Mouse (Mus musculus): ENCODE results near the gene Prss43. TPM values are rescaled to one million over a fixed set of nuclear protein-coding genes. Genes with fewer than 3 reads are reported as not detected.

Gene Prss43
- total and polyA plus RNA-seq, 3 experiments: not detected

DNA sequence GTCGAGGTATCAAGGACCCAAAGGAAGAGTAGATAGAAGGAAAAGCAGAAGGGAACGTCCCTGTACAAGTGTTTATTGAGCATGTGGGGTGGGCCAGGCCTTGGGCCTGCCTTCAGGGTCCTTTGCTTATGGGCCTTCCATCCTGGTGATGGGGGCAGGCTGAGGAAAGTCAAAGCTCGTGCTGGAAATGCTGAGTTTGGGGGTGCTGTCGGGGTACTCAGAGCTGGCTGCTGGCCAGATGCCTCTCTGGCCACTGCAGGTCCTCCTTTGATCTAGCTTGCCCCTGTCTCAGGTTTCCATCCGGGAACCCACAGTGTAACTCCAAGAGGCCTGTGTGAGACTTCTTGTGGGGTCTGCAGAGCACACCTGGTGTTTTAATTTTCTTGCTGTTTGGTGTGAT lies 32.0 kb downstream of the Prss43 start:
- Histone ChIP-seq H3K27me3 (ENCODE audit: control insufficient read depth in 1 of 2, insufficient read depth in 2 of 2, low read length in 2 of 2) (no peaks in the 10 kb centered on the region), H3K36me3 (ENCODE audit: control insufficient read depth in 1 of 2, insufficient read depth in 2 of 2, low read length in 2 of 2) (no peaks in the 10 kb centered on the region), H3K79me2 (ENCODE audit: control insufficient read depth, insufficient read depth, low read length, poor library complexity) (no peaks in the 10 kb centered on the region), H3K9me3 (replicated peaks; ENCODE audit: insufficient read depth, low read length) (no peaks in the 10 kb centered on the region), H3K27ac (ENCODE audit: control insufficient read depth, low read depth, low read length) (no peak overlapping the region), H3K9ac (ENCODE audit: control insufficient read depth, low read depth, low read length, poor library complexity, severe bottlenecking) (no peak overlapping the region), H3K4me1 (ENCODE audit: control insufficient read depth in 1 of 2, insufficient read depth in 2 of 2, low read length in 2 of 2) (no peaks in the 10 kb centered on the region), H3K4me3 (ENCODE audit: control insufficient read depth in 1 of 2, insufficient read depth in 1 of 2, low read depth in 2 of 2, low read length in 2 of 2) (no peak overlapping the region)
- TF ChIP-seq KAT2A (conservative IDR thresholded peaks at IDR 0.05; ENCODE audit: low read depth, low read length) (no peak), JUND (IDR thresholded peaks at IDR 0.05; ENCODE audit: low read depth, low read length) (no peak), SIN3A (IDR thresholded peaks at IDR 0.05; ENCODE audit: low read length) (no peak), CHD2 (IDR thresholded peaks at IDR 0.05; ENCODE audit: low read length) (no peak), MYC (IDR thresholded peaks at IDR 0.05; ENCODE audit: low read depth, low read length) (no peak), BHLHE40 (IDR thresholded peaks at IDR 0.05; ENCODE audit: borderline replicate concordance, low read depth, low read length) (no peak), HCFC1 (IDR thresholded peaks at IDR 0.05; ENCODE audit: low read depth, low read length) (no peak)
- no peak for DNase-seq (ENCODE audit: low read depth, low spot score)

DNA sequence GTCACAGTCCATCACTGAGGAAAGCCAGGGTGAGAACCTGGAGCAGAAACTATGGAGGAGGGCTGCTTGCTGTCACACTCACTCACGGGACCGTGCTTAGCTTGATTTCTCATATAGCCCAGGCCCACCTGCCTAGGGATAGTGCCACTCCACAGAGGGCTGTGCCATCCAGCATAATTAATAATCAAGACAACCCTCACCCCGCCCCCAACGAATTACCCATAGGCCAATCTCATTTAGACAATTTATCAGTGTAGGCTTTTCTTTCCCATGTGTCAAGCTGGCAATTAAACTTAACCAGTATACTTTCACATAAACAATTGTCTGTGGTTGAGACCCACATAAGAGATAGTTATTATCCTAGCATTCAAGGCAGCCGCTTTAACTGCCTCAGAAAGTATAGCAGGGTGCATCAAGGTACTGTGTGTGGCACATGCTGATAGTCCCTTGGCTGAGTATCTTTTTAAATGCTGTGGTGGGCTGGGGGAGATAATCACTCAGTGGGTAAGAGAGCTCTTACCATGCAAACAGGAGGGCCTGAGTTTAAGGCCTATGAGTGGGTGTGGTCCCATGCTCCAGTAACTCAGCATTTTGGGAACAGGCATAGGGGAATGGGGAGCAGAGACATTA lies 32.6 kb downstream of the Prss43 start:
- no peaks in the 10 kb centered on the region for H3K9me3 ChIP-seq (replicated peaks; ENCODE audit: insufficient read depth, low read length)
- no peak for DNase-seq (ENCODE audit: low read depth, low spot score)
- H3K27me3 ChIP-seq (ENCODE audit: control insufficient read depth in 1 of 2, insufficient read depth in 2 of 2, low read length in 2 of 2): no peaks in the 10 kb centered on the region
- no peak overlapping the region for H3K27ac ChIP-seq (ENCODE audit: control insufficient read depth, low read depth, low read length)
- no peaks in the 10 kb centered on the region for H3K4me1 ChIP-seq (ENCODE audit: control insufficient read depth in 1 of 2, insufficient read depth in 2 of 2, low read length in 2 of 2)
- H3K79me2 ChIP-seq (ENCODE audit: control insufficient read depth, insufficient read depth, low read length, poor library complexity): no peaks in the 10 kb centered on the region
- no peak overlapping the region for H3K9ac ChIP-seq (ENCODE audit: control insufficient read depth, low read depth, low read length, poor library complexity, severe bottlenecking)
- H3K36me3 ChIP-seq (ENCODE audit: control insufficient read depth in 1 of 2, insufficient read depth in 2 of 2, low read length in 2 of 2): no peaks in the 10 kb centered on the region
- no peak overlapping the region for H3K4me3 ChIP-seq (ENCODE audit: control insufficient read depth in 1 of 2, insufficient read depth in 1 of 2, low read depth in 2 of 2, low read length in 2 of 2)
- 0 out of 2 replicates have a peak, but pooled peaks have one; percentile 17 for TF ChIP-seq ETS1 (IDR thresholded peaks at IDR 0.05; ENCODE audit: low read depth, low read length)
- no peak for TF ChIP-seq JUND (IDR thresholded peaks at IDR 0.05; ENCODE audit: low read depth, low read length)
- no peak for TF ChIP-seq SIN3A (IDR thresholded peaks at IDR 0.05; ENCODE audit: low read length)
- peak in 1 of 2 experiments; percentile 46; a peak in 1 of 4 replicates for TF ChIP-seq EP300 (IDR thresholded peaks at IDR 0.05; ENCODE audit: low read depth in 1 of 2, low read length in 2 of 2)
- TF ChIP-seq TCF12 (IDR thresholded peaks at IDR 0.05; ENCODE audit: low read depth, low read length): peak; percentile 41; the same call in 1 of the 2 replicates

DNA sequence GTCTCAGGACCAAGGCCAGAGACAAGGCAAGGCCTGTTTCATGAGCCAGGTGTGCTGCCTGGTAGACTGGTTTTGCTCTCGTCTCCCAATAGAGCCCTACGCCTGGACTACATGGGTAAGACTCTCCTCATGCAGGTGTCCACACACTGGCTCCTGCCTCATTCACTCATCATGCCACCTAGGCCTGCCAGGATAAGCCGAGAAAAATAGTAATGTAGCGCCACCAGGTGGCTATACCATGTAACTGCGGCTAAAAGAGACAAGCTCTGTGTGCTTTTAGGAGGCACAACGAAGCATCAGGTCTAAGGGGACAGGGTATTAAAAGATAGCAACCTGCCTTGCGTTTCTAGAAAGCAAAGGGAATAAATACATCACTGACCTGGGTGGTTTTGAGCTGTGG lies 44.5 kb downstream of the Prss43 start:
- H3K9ac ChIP-seq (ENCODE audit: control insufficient read depth, low read depth, low read length, poor library complexity, severe bottlenecking): no peak overlapping the region
- no peaks in the 10 kb centered on the region for H3K4me1 ChIP-seq (ENCODE audit: control insufficient read depth in 1 of 2, insufficient read depth in 2 of 2, low read length in 2 of 2)
- no peak for TF ChIP-seq UBTF (IDR thresholded peaks at IDR 0.05; ENCODE audit: borderline replicate concordance, insufficient read depth, low read depth, low read length)
- no peak for TF ChIP-seq GABPA (IDR thresholded peaks at IDR 0.05; ENCODE audit: low read depth, low read length)
- TF ChIP-seq CHD1 (IDR thresholded peaks at IDR 0.05; ENCODE audit: low read depth, low read length): no peak
- TF ChIP-seq CTCF (IDR thresholded peaks at IDR 0.05 in 2 of 3, conservative IDR thresholded peaks at IDR 0.05 in 1 of 3; ENCODE audit: control insufficient read depth in 1 of 3, insufficient read depth in 1 of 3, low read depth in 2 of 3, low read length in 3 of 3, poor library complexity in 1 of 3, severe bottlenecking in 1 of 3): peak; percentile 65 to 80 (median 80)
- peak; percentile 54 for TF ChIP-seq ZC3H11A (IDR thresholded peaks at IDR 0.05; ENCODE audit: low read depth, low read length)
- no peak for TF ChIP-seq ZNF384 (IDR thresholded peaks at IDR 0.05; ENCODE audit: low read depth, low read length)
- no peak for TF ChIP-seq SIN3A (IDR thresholded peaks at IDR 0.05; ENCODE audit: low read length)
- no peak for TF ChIP-seq CHD2 (IDR thresholded peaks at IDR 0.05; ENCODE audit: low read length)
- no peak for TF ChIP-seq GATA1 (IDR thresholded peaks at IDR 0.05; ENCODE audit: low read depth, low read length)
- TF ChIP-seq NELFE (IDR thresholded peaks at IDR 0.05; ENCODE audit: low read depth, low read length): no peak
- no peak for TF ChIP-seq MYB (IDR thresholded peaks at IDR 0.05; ENCODE audit: low read depth, low read length)
- peak; percentile 74 for TF ChIP-seq RAD21 (IDR thresholded peaks at IDR 0.05; ENCODE audit: low read depth, low read length)
- TF ChIP-seq SMC3 (IDR thresholded peaks at IDR 0.05; ENCODE audit: low read depth, low read length): peak; percentile 67
- TF ChIP-seq MAZ (IDR thresholded peaks at IDR 0.05; ENCODE audit: low read depth, low read length): no peak
- H3K4me3 ChIP-seq (ENCODE audit: control insufficient read depth in 1 of 2, insufficient read depth in 1 of 2, low read depth in 2 of 2, low read length in 2 of 2): no peak overlapping the region
- no peaks in the 10 kb centered on the region for H3K36me3 ChIP-seq (ENCODE audit: control insufficient read depth in 1 of 2, insufficient read depth in 2 of 2, low read length in 2 of 2)
- H3K9me3 ChIP-seq (replicated peaks; ENCODE audit: insufficient read depth, low read length): no peaks in the 10 kb centered on the region
- H3K79me2 ChIP-seq (ENCODE audit: control insufficient read depth, insufficient read depth, low read length, poor library complexity): no peaks in the 10 kb centered on the region
- H3K27ac ChIP-seq (ENCODE audit: control insufficient read depth, low read depth, low read length): no peak overlapping the region
- no peaks in the 10 kb centered on the region for H3K27me3 ChIP-seq (ENCODE audit: control insufficient read depth in 1 of 2, insufficient read depth in 2 of 2, low read length in 2 of 2)
- DNase-seq (ENCODE audit: low read depth, low spot score): peak; percentile 37
